Mouse (Mus musculus) ES-Bruce4 (cell line): ENCODE results near the gene Mad1l1. TPM values are rescaled to one million over a fixed set of nuclear protein-coding genes. Genes with fewer than 3 reads are reported as not detected.

ENCODE experiments used
- H3K27ac ChIP-seq: 2 replicates; pipeline ENCODE4 v1.5.1; 2012; ENCODE audit warnings: low read length, inconsistent platforms; ENCODE audit not compliant: insufficient read depth
- H3K27me3 ChIP-seq: 2 replicates; pipeline ENCODE4 v1.6.1; 2012; ENCODE audit warnings: mild to moderate bottlenecking, low read length, inconsistent platforms; ENCODE audit not compliant: control insufficient read depth, poor library complexity, insufficient read depth, severe bottlenecking
- H3K36me3 ChIP-seq: 2 replicates; pipeline ENCODE4 v1.6.1; 2012; ENCODE audit warnings: inconsistent platforms, mild to moderate bottlenecking, low read length, moderate library complexity; ENCODE audit not compliant: control insufficient read depth, poor library complexity, insufficient read depth, severe bottlenecking
- H3K4me1 ChIP-seq: one replicate; pipeline ENCODE4 v1.8.1; 2011; ENCODE audit warnings: low read length; ENCODE audit not compliant: control insufficient read depth, insufficient read depth
- H3K4me3 ChIP-seq: 2 replicates; pipeline ENCODE4 v1.5.1; 2011; ENCODE audit warnings: low read depth, mild to moderate bottlenecking, low read length
- H3K9ac ChIP-seq: 2 replicates; pipeline ENCODE4 v1.6.1; 2012; ENCODE audit warnings: low read depth, mild to moderate bottlenecking, inconsistent platforms; ENCODE audit not compliant: poor library complexity, severe bottlenecking
- H3K9me3 ChIP-seq: replicated peaks from 2 replicates; pipeline ENCODE4 v1.6.1; 2012; ENCODE audit warnings: mild to moderate bottlenecking, low read length, inconsistent platforms; ENCODE audit not compliant: control insufficient read depth, poor library complexity, insufficient read depth, severe bottlenecking
- CTCF ChIP-seq: IDR thresholded peaks from one replicate; pipeline ENCODE4 v1.8.1; 2011; ENCODE audit warnings: low read depth, low read length
- EP300 ChIP-seq: IDR thresholded peaks from 2 replicates; pipeline ENCODE4 v1.6.1; 2011; ENCODE audit warnings: low read depth, low read length; ENCODE audit not compliant: insufficient read depth
- POLR2A ChIP-seq: IDR thresholded peaks from one replicate; pipeline ENCODE4 v1.8.1; 2011; ENCODE audit warnings: low read length; ENCODE audit not compliant: insufficient read depth
- polyA plus RNA-seq: library from polyadenylated mRNA; stranded (reverse); fragments of >200 nt; gene quantifications from 2 replicates; pipeline ENCODE4 v1.2.4, GENCODE M21; 2011; ENCODE audit warnings: low read depth; ENCODE audit not compliant: missing spikeins, insufficient read depth, insufficient read length

Gene Mad1l1
- polyA plus RNA-seq, 1 experiment = 25.4 TPM

- no peaks in the 10 kb centered on the region for H3K27me3 ChIP-seq
- TF ChIP-seq CTCF (no peak), POLR2A (no peak)
- no peaks in the 10 kb centered on the region for H3K9me3 ChIP-seq
- H3K4me3 ChIP-seq = no peak overlapping the region
- no peaks in the 10 kb centered on the region for H3K36me3 ChIP-seq
- H3K27ac ChIP-seq = no peak overlapping the region
- peaks cover under 1% of the 10 kb centered on the region for H3K4me1 ChIP-seq
- no peak overlapping the region for H3K9ac ChIP-seq
Observed at GRCm38 (mm10) chr5:140289161-140289560, 32.2 kb downstream of the Mad1l1 start.

GRCm38 (mm10) chr5:140288287-140288686 is 33.1 kb downstream of the Mad1l1 start:
- no peaks in the 10 kb centered on the region for H3K9me3 ChIP-seq
- no peak overlapping the region for H3K27ac ChIP-seq
- no peaks in the 10 kb centered on the region for H3K36me3 ChIP-seq
- H3K9ac ChIP-seq = no peak overlapping the region
- H3K27me3 ChIP-seq = no peaks in the 10 kb centered on the region
- TF ChIP-seq CTCF (no peak), POLR2A (no peak), EP300 (no peak)
- no peak overlapping the region for H3K4me3 ChIP-seq
- H3K4me1 ChIP-seq = peaks cover 3% of the 10 kb centered on the region

DNA sequence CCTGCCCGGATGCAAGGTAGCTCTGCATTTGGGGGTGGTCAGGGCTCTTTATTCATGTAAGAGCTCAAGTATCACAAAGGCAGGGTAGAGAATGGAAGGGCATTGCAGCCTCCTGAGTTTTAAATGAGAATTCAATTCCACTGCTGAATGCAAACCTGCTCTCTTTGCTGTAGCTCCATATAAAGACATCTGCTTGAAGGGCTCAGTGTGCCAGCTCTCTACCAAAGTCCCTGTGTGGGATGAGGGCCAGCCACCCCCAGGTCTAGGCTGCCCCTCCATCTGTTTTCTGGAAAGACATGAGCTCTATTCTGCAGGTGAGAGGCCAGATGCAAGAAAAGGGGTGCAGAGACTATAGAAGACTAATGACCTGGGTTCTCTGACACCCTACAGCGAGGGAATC is 36.6 kb downstream of the Mad1l1 start:
- H3K9me3 ChIP-seq = no peaks in the 10 kb centered on the region
- no peak overlapping the region for H3K27ac ChIP-seq
- H3K4me3 ChIP-seq = no peak overlapping the region
- H3K36me3 ChIP-seq = no peaks in the 10 kb centered on the region
- H3K27me3 ChIP-seq = no peaks in the 10 kb centered on the region
- no peak overlapping the region for H3K9ac ChIP-seq
- H3K4me1 ChIP-seq = peaks cover 3% of the 10 kb centered on the region
- TF ChIP-seq CTCF (no peak), POLR2A (no peak), EP300 (no peak)

GRCm38 (mm10) chr5:140284011-140284410 is 37.3 kb downstream of the Mad1l1 start:
- no peak overlapping the region for H3K9ac ChIP-seq
- no peak overlapping the region for H3K4me3 ChIP-seq
- H3K27me3 ChIP-seq = no peaks in the 10 kb centered on the region
- no peak overlapping the region for H3K27ac ChIP-seq
- TF ChIP-seq EP300 (no peak), CTCF (no peak), POLR2A (no peak)
- H3K36me3 ChIP-seq = no peaks in the 10 kb centered on the region
- H3K9me3 ChIP-seq = no peaks in the 10 kb centered on the region
- peaks cover 3% of the 10 kb centered on the region for H3K4me1 ChIP-seq

- no peak overlapping the region for H3K9ac ChIP-seq
- no peak overlapping the region for H3K27ac ChIP-seq
- peaks cover 3% of the 10 kb centered on the region for H3K4me1 ChIP-seq
- no peaks in the 10 kb centered on the region for H3K36me3 ChIP-seq
- TF ChIP-seq POLR2A = no peak
- no peak for TF ChIP-seq CTCF
- no peak for TF ChIP-seq EP300
- no peaks in the 10 kb centered on the region for H3K9me3 ChIP-seq
- H3K27me3 ChIP-seq = no peaks in the 10 kb centered on the region
- H3K4me3 ChIP-seq = no peak overlapping the region
Observed at GRCm38 (mm10) chr5:140282900-140283299, 38.5 kb downstream of the Mad1l1 start.

- Histone ChIP-seq H3K9ac (no peak overlapping the region; the same call in 1 of the 2 replicates), H3K27ac (0 out of 2 replicates have a peak overlapping the region, but pooled peaks have one; percentile 8), H3K4me3 (peak overlapping the region; percentile 29), H3K9me3 (no peaks in the 10 kb centered on the region), H3K27me3 (no peaks in the 10 kb centered on the region), H3K4me1 (peaks cover 3% of the 10 kb centered on the region), H3K36me3 (no peaks in the 10 kb centered on the region)
- TF ChIP-seq POLR2A (peak; percentile 49), EP300 (no peak)
Observed at GRCm38 (mm10) chr5:140282376-140282775, 39.0 kb downstream of the Mad1l1 start.

GRCm38 (mm10) chr5:140280205-140280604 is 41.1 kb downstream of the Mad1l1 start:
- no peaks in the 10 kb centered on the region for H3K27me3 ChIP-seq
- no peaks in the 10 kb centered on the region for H3K9me3 ChIP-seq
- no peak for TF ChIP-seq EP300
- TF ChIP-seq POLR2A = no peak
- TF ChIP-seq CTCF = no peak
- H3K27ac ChIP-seq = no peak overlapping the region
- peaks cover 3% of the 10 kb centered on the region for H3K4me1 ChIP-seq
- no peak overlapping the region for H3K4me3 ChIP-seq
- H3K9ac ChIP-seq = no peak overlapping the region
- no peaks in the 10 kb centered on the region for H3K36me3 ChIP-seq
